ENCODE assay signal across 10 mouse cellular contexts in genomic region chr15:78894726-78895125, GRCm38 (mm10). TPM values are rescaled to one million over a fixed set of nuclear protein-coding genes. Genes with fewer than 3 reads are reported as not detected.
DNase-seq lines count a peak whose midpoint lies in the region; ATAC-seq and TF ChIP-seq lines count a peak whose summit lies in the region.
"Had no signal": no experiment of that assay in that cellular context is flagged by ENCODE, and none has a peak within 500 bp of the region (broad histone marks: within the 10 kb centered on the region; RNA-seq: fewer than 3 reads in every experiment).

No protein-coding gene starts in this region.

- no peak for TF ChIP-seq CTCF in hindbrain, postnatal 0 days (IDR thresholded peaks at IDR 0.05; ENCODE audit: low read depth)
- no peak for TF ChIP-seq CTCF in CH12.LX (conservative IDR thresholded peaks at IDR 0.05 in 1 of 2, IDR thresholded peaks at IDR 0.05 in 1 of 2; ENCODE audit: low read depth in 2 of 2, low read length in 2 of 2)

- TF ChIP-seq EP300 in CH12.LX (IDR thresholded peaks at IDR 0.05; ENCODE audit: low read length) = peak; percentile 34; the same call in 1 of the 2 replicates

- TF ChIP-seq POLR2A in CH12.LX (IDR thresholded peaks at IDR 0.05; ENCODE audit: low read depth, low read length) = peak; percentile 27; the same call in 1 of the 2 replicates

- peaks cover 60% of the 10 kb centered on the region for H3K36me3 ChIP-seq in hindbrain, embryonic 13.5 days
- H3K36me3 ChIP-seq in hindbrain, postnatal 0 days (ENCODE audit: insufficient read depth, low read length) = peaks cover 27% of the 10 kb centered on the region
- peaks cover 26 to 43% of the 10 kb centered on the region in 2 experiments for H3K36me3 ChIP-seq in CH12.LX (replicated peaks in 1 of 2; ENCODE audit: control insufficient read depth in 1 of 2, insufficient read depth in 1 of 2, low read length in 1 of 2)
- H3K36me3 ChIP-seq in neural tube, embryonic 15.5 days = peaks cover 24% of the 10 kb centered on the region

- no peak overlapping the region for H3K4me2 ChIP-seq in hindbrain, embryonic 13.5 days
- no peak overlapping the region for H3K4me2 ChIP-seq in hindbrain, postnatal 0 days (ENCODE audit: low read depth, low read length)
- peak overlapping the region; percentile 33; the same call in 1 of the 2 replicates for H3K4me2 ChIP-seq in CH12.LX (ENCODE audit: insufficient read depth, low read depth, poor library complexity, severe bottlenecking)
- H3K4me2 ChIP-seq in neural tube, embryonic 15.5 days = no peak overlapping the region

- TF ChIP-seq RAD21 in CH12.LX (IDR thresholded peaks at IDR 0.05; ENCODE audit: low read depth, low read length) = no peak

- H3K9ac ChIP-seq in hindbrain, embryonic 13.5 days = 0 out of 2 replicates have a peak overlapping the region, but pooled peaks have one; percentile 13
- H3K9ac ChIP-seq in hindbrain, postnatal 0 days (replicated peaks; ENCODE audit: low read length) = no peak overlapping the region
- H3K9ac ChIP-seq in CH12.LX (ENCODE audit: insufficient read depth, low read depth) = no peak overlapping the region
- H3K9ac ChIP-seq in neural tube, embryonic 15.5 days (replicated peaks) = no peak overlapping the region

- in situ Hi-C loops in CH12.LX (cut with MboI; ENCODE audit: low pct_ligation_motif_present, low pct_unique_long_range_greater_than_20kb, low sequenced_read_pairs) = no loop called here

- H3K4me1 ChIP-seq in hindbrain, embryonic 13.5 days (replicated peaks) = peaks cover 19% of the 10 kb centered on the region
- H3K4me1 ChIP-seq in hindbrain, postnatal 0 days (ENCODE audit: insufficient read depth, low read length) = no peaks in the 10 kb centered on the region
- peaks cover 49 to 93% of the 10 kb centered on the region in 2 experiments for H3K4me1 ChIP-seq in CH12.LX (ENCODE audit: control insufficient read depth in 1 of 2, insufficient read depth in 2 of 2)
- H3K4me1 ChIP-seq in neural tube, embryonic 15.5 days = peaks cover 17% of the 10 kb centered on the region

- dilution Hi-C loops in CH12.LX (cut with MboI; ENCODE audit: extremely low pct_ligation_motif_present, extremely low pct_unique_long_range_greater_than_20kb, low sequenced_read_pairs) = no loop called here

- no peaks in the 10 kb centered on the region for H3K79me2 ChIP-seq in CH12.LX (replicated peaks; ENCODE audit: control insufficient read depth, extremely low read depth, insufficient read depth, poor library complexity, severe bottlenecking)

- no peaks in the 10 kb centered on the region for H3K9me3 ChIP-seq in hindbrain, embryonic 13.5 days
- no peaks in the 10 kb centered on the region for H3K9me3 ChIP-seq in hindbrain, postnatal 0 days (ENCODE audit: low read length)
- no peaks in the 10 kb centered on the region for H3K9me3 ChIP-seq in CH12.LX (replicated peaks; ENCODE audit: low read length)
- H3K9me3 ChIP-seq in neural tube, embryonic 15.5 days (replicated peaks) = no peaks in the 10 kb centered on the region

- WGBS in hindbrain, embryonic 13.5 days = 79% methylated on average over 13 of the region's 13 CpGs
- WGBS in hindbrain, postnatal 0 days = 73% methylated on average over 13 of the region's 13 CpGs
- WGBS in neural tube, embryonic 15.5 days = 80% methylated on average over 13 of the region's 13 CpGs

- no peak overlapping the region for H3K4me3 ChIP-seq in hindbrain, embryonic 13.5 days
- H3K4me3 ChIP-seq in hindbrain, postnatal 0 days (ENCODE audit: low read length) = no peak overlapping the region
- H3K4me3 ChIP-seq in CH12.LX (replicated peaks in 1 of 3; ENCODE audit: low read depth in 2 of 3, low read length in 2 of 3, poor library complexity in 1 of 3) = peak overlapping the region in 2 of 3 experiments; percentile 5 to 23
- no peak overlapping the region for H3K4me3 ChIP-seq in neural tube, embryonic 15.5 days (replicated peaks)

- no peak for ATAC-seq in hindbrain, embryonic 13.5 days (ENCODE audit: low FRiP score)
- no peak for ATAC-seq in hindbrain, postnatal 0 days
- ATAC-seq in neural tube, embryonic 15.5 days (ENCODE audit: low FRiP score) = no peak
- ATAC-seq in megakaryocyte-erythroid progenitor cell, adult 5-6 weeks (replicated peaks; ENCODE audit: low FRiP score, low TSS enrichment, poor library complexity, severe bottlenecking) = no peak

- no peak for DNase-seq in hindbrain, postnatal 0 days (ENCODE audit: low spot score)
- peak; percentile 71 for DNase-seq in CH12.LX (ENCODE audit: extremely low read depth)
- peak; percentile 62 for DNase-seq in induced T-regulatory cell, adult 2 months (ENCODE audit: low read depth)
- DNase-seq in gastrocnemius, postnatal 10 days = no peak
- DNase-seq in cerebellum, adult 9-11 months = no peak
- DNase-seq: cerebellum, adult 18-20 months; left cerebral cortex, postnatal 4 days had no signal

- H3K27ac ChIP-seq in hindbrain, embryonic 13.5 days = peak overlapping the region; percentile 44; the same call in 1 of the 2 replicates
- no peak overlapping the region for H3K27ac ChIP-seq in hindbrain, postnatal 0 days
- H3K27ac ChIP-seq in CH12.LX (ENCODE audit: insufficient read depth, low read depth) = peak overlapping the region; percentile 77
- 0 out of 2 replicates have a peak overlapping the region, but pooled peaks have one; percentile 34 for H3K27ac ChIP-seq in neural tube, embryonic 15.5 days (replicated peaks)

- peaks cover 16% of the 10 kb centered on the region for H3K27me3 ChIP-seq in hindbrain, embryonic 13.5 days
- no peaks in the 10 kb centered on the region for H3K27me3 ChIP-seq in hindbrain, postnatal 0 days (ENCODE audit: insufficient read depth, low read length)
- H3K27me3 ChIP-seq in CH12.LX (replicated peaks) = no peaks in the 10 kb centered on the region
- H3K27me3 ChIP-seq in neural tube, embryonic 15.5 days (replicated peaks) = peaks cover 14% of the 10 kb centered on the region

RNA-seq across cellular contexts. Expression of gene Gm49510, which starts 4.7 kb away (rescaled TPM):
- polyA plus RNA-seq in hindbrain, embryonic 13.5 days (2015; fragmentation: Nextera tagmentation; extraction: Ambion mirVana) = not detected in 2 replicates
- 0.72 TPM in 1 of 2 replicates, not detected in the other for total RNA-seq in hindbrain, postnatal 0 days (2014; rRNA removed)
- not detected in 2 replicates for polyA plus RNA-seq in hindbrain, postnatal 0 days (2015; fragmentation: Nextera tagmentation; extraction: Ambion mirVana)
- 0.25 and 0.50 TPM in 2 replicates for total RNA-seq in CH12.LX (2012; rRNA removed)
- 0.12 and 0.15 TPM in 2 replicates for total RNA-seq in CH12.LX (2014; rRNA removed)
- 0.78 TPM in 1 of 2 replicates, not detected in the other for polyA plus RNA-seq in CH12.LX (2012; ENCODE audit: insufficient read length, low read depth)
- polyA plus RNA-seq in neural tube, embryonic 15.5 days (2015; fragmentation: Nextera tagmentation; extraction: Ambion mirVana) = not detected in 2 replicates
- not detected for total RNA-seq in gastrocnemius, postnatal 10 days (2021)
- total RNA-seq in megakaryocyte-erythroid progenitor cell, adult 5-6 weeks (2014; fragmentation: Nextera tagmentation) = not detected in 2 replicates
- total RNA-seq in megakaryocyte-erythroid progenitor cell, adult 5-6 weeks (2017) = 2.6 TPM in 1 of 2 replicates, not detected in the other
- total RNA-seq: left cerebral cortex, postnatal 4 days had no signal

RNA-seq across cellular contexts. Expression of gene Sh3bp1, which starts 4.8 kb away (rescaled TPM):
- polyA plus RNA-seq in hindbrain, embryonic 13.5 days (2015; fragmentation: Nextera tagmentation; extraction: Ambion mirVana) = 3.8 and 4.5 TPM in 2 replicates
- 2.4 and 6.2 TPM in 2 replicates for total RNA-seq in hindbrain, postnatal 0 days (2014; rRNA removed)
- polyA plus RNA-seq in hindbrain, postnatal 0 days (2015; fragmentation: Nextera tagmentation; extraction: Ambion mirVana) = 4.4 and 5.5 TPM in 2 replicates
- total RNA-seq in CH12.LX (2012; rRNA removed) (20.6 and 23.8 TPM in 2 replicates), CH12.LX (2014; rRNA removed) (12.3 and 15.5 TPM in 2 replicates)
- 48.6 and 69.7 TPM in 2 replicates for polyA plus RNA-seq in CH12.LX (2012; ENCODE audit: insufficient read length, low read depth)
- 3.7 and 16.9 TPM in 2 replicates for polyA plus RNA-seq in neural tube, embryonic 15.5 days (2015; fragmentation: Nextera tagmentation; extraction: Ambion mirVana)
- total RNA-seq in gastrocnemius, postnatal 10 days (2021) = 10 to 100 TPM in 1 of 2 experiments, 1 to 10 TPM in 1; 6.0 to 11.6 TPM
- total RNA-seq in megakaryocyte-erythroid progenitor cell, adult 5-6 weeks (2014; fragmentation: Nextera tagmentation) = 31.8 and 53.7 TPM in 2 replicates
- 11.4 and 11.6 TPM in 2 replicates for total RNA-seq in megakaryocyte-erythroid progenitor cell, adult 5-6 weeks (2017)

RNA-seq across cellular contexts. Expression of gene Gga1, which starts 17.7 kb away (rescaled TPM):
- polyA plus RNA-seq in hindbrain, embryonic 13.5 days (2015; fragmentation: Nextera tagmentation; extraction: Ambion mirVana) = 49.9 and 50.6 TPM in 2 replicates
- total RNA-seq in hindbrain, postnatal 0 days (2014; rRNA removed) = 40.0 and 47.1 TPM in 2 replicates
- polyA plus RNA-seq in hindbrain, postnatal 0 days (2015; fragmentation: Nextera tagmentation; extraction: Ambion mirVana) = 40.1 and 41.2 TPM in 2 replicates
- 13.7 and 14.1 TPM in 2 replicates for total RNA-seq in CH12.LX (2012; rRNA removed)
- 4.6 and 5.7 TPM in 2 replicates for total RNA-seq in CH12.LX (2014; rRNA removed)
- 23.5 and 24.5 TPM in 2 replicates for polyA plus RNA-seq in CH12.LX (2012; ENCODE audit: insufficient read length, low read depth)
- polyA plus RNA-seq in neural tube, embryonic 15.5 days (2015; fragmentation: Nextera tagmentation; extraction: Ambion mirVana) = 42.6 and 44.1 TPM in 2 replicates
- total RNA-seq in gastrocnemius, postnatal 10 days (2021) = 10 to 100 TPM; 31.1 to 33.8 TPM
- total RNA-seq in megakaryocyte-erythroid progenitor cell, adult 5-6 weeks (2014; fragmentation: Nextera tagmentation) = 30.0 and 47.6 TPM in 2 replicates
- 7.8 and 10.9 TPM in 2 replicates for total RNA-seq in megakaryocyte-erythroid progenitor cell, adult 5-6 weeks (2017)

RNA-seq across cellular contexts. Expression of gene Pdxp, which starts 19.0 kb away (rescaled TPM):
- polyA plus RNA-seq in hindbrain, embryonic 13.5 days (2015; fragmentation: Nextera tagmentation; extraction: Ambion mirVana) = 62.7 and 64.3 TPM in 2 replicates
- 300 and 339 TPM in 2 replicates for total RNA-seq in hindbrain, postnatal 0 days (2014; rRNA removed)
- 124 and 141 TPM in 2 replicates for polyA plus RNA-seq in hindbrain, postnatal 0 days (2015; fragmentation: Nextera tagmentation; extraction: Ambion mirVana)
- total RNA-seq in CH12.LX (2012; rRNA removed) = 9.3 and 9.8 TPM in 2 replicates
- 2.8 and 3.1 TPM in 2 replicates for total RNA-seq in CH12.LX (2014; rRNA removed)
- polyA plus RNA-seq in CH12.LX (2012; ENCODE audit: insufficient read length, low read depth) = 3.4 and 5.4 TPM in 2 replicates
- polyA plus RNA-seq in neural tube, embryonic 15.5 days (2015; fragmentation: Nextera tagmentation; extraction: Ambion mirVana) = 64.2 and 76.9 TPM in 2 replicates
- 10 to 100 TPM in 1 of 2 experiments, 1 to 10 TPM in 1; 9.4 to 10.1 TPM for total RNA-seq in gastrocnemius, postnatal 10 days (2021)
- total RNA-seq in megakaryocyte-erythroid progenitor cell, adult 5-6 weeks (2014; fragmentation: Nextera tagmentation) = 12.7 and 22.5 TPM in 2 replicates
- total RNA-seq in megakaryocyte-erythroid progenitor cell, adult 5-6 weeks (2017) = 6.6 and 6.9 TPM in 2 replicates

RNA-seq across cellular contexts. Expression of gene Lgals1, which starts 31.8 kb away (rescaled TPM):
- polyA plus RNA-seq in hindbrain, embryonic 13.5 days (2015; fragmentation: Nextera tagmentation; extraction: Ambion mirVana) = 193 and 202 TPM in 2 replicates
- total RNA-seq in hindbrain, postnatal 0 days (2014; rRNA removed) = 67.6 and 91.5 TPM in 2 replicates
- polyA plus RNA-seq in hindbrain, postnatal 0 days (2015; fragmentation: Nextera tagmentation; extraction: Ambion mirVana) = 141 and 144 TPM in 2 replicates
- total RNA-seq in CH12.LX (2012; rRNA removed) = 735 and 858 TPM in 2 replicates
- 791 and 805 TPM in 2 replicates for total RNA-seq in CH12.LX (2014; rRNA removed)
- 592 and 637 TPM in 2 replicates for polyA plus RNA-seq in CH12.LX (2012; ENCODE audit: insufficient read length, low read depth)
- 218 and 380 TPM in 2 replicates for polyA plus RNA-seq in neural tube, embryonic 15.5 days (2015; fragmentation: Nextera tagmentation; extraction: Ambion mirVana)
- total RNA-seq in gastrocnemius, postnatal 10 days (2021) = 100 to 1,000 TPM; 679 to 727 TPM
- total RNA-seq in megakaryocyte-erythroid progenitor cell, adult 5-6 weeks (2014; fragmentation: Nextera tagmentation) = 54.9 and 83.9 TPM in 2 replicates
- 91.1 and 98.2 TPM in 2 replicates for total RNA-seq in megakaryocyte-erythroid progenitor cell, adult 5-6 weeks (2017)

Comparison
In these comparisons a context has a peak if more than half of its experiments do, and no peak if none do; other contexts are left out.
1. H3K4me3 ChIP-seq: peak in CH12.LX (2 of 3); none in hindbrain, embryonic 13.5 days (single experiment), hindbrain, postnatal 0 days (single experiment) and neural tube, embryonic 15.5 days (single experiment).
2. DNase-seq: peak in CH12.LX (single experiment) and induced T-regulatory cell, adult 2 months (single experiment); none in hindbrain, postnatal 0 days (single experiment), gastrocnemius, postnatal 10 days (single experiment) and cerebellum, adult 9-11 months (single experiment).